Mouse (Mus musculus) spleen, postnatal 4 days (tissue): ENCODE results near the gene Nmnat2.
"Not testable (repeated sequence)": the region's sequence is repeated elsewhere in the genome, so short reads cannot be mapped to it uniquely, and the experiment has no call there.

ENCODE experiments used
- DNase-seq, 2 experiments: peaks; one replicate each; pipeline ENCODE4 v3.0.0; 2022; ENCODE audit warnings: low spot score in 2 of 2

The Nmnat2 gene

DNA sequence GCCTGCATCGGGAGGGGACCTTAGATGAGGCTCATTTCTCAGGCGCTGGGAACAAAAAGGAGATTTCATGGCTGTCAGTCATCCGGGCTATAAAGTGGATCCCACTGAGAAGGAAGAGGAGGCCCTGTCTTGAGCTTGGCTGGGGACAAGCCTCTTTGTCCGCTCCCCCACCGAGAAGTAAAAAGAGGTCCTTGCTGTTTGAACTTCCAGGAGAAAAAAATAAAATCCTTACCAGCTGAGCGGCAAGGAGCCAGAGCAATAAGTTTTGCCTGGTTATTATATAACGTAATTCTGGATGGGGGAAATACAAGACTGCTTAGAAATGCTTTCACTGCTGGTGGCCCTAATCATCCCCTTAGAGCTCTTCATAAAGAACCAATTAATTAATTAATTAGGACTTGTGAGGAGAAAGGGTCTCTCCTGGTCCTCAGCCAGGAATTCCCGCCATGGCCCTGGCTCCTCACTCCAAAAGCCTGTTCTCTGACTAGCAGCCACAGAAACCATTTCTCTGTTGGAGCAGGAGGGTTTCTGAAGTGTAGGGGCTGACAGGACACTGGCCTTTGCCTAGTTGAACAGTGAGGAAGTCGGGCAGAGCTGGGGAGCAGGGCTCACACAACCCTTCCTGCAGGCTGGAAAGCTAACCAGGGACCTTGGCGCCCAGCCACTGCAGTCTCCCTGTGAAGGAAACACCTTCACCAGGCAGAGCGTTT, 99.5 kb downstream of the Nmnat2 start:
- DNase-seq: no peak

DNA sequence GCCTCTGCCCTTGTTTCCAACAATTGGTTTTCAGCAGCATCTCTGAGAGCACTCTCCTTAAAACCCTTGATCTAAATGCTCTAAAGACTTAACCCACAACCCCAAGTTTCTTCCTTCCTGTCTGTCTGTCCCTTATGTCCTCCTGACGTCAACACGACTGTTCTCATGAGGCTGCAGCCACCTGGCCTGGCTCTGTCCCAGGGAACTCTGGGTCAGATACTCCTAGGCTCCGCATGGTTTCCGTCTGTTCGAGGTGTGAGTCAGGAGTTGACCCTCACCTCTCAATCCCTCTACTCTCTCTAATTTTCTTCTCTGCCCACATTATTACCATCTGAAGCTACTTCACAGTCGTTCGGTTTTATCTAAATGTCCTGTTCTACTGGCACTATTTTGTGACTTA, 103.5 kb downstream of the Nmnat2 start:
- no peak for DNase-seq

DNA sequence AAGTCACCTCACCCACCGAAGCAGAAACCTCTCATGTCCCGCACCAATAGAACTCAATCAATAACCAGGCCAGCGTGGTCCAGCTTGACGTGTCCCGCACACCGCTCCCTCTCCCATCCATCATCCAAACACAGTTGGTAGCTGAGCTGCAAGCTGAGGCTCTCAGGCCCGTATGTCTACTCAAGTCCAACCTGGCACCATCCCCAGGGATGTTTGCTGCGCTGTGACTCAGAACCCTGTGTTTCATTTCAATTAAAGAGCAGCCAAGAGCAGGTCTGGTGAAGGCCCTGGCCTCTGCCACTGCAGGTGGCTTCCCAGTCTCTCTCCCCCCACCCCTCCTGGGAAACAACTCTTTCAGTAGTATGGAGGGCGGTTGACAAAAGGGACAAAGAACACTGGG, 104.8 kb downstream of the Nmnat2 start:
- DNase-seq: no peak

DNA sequence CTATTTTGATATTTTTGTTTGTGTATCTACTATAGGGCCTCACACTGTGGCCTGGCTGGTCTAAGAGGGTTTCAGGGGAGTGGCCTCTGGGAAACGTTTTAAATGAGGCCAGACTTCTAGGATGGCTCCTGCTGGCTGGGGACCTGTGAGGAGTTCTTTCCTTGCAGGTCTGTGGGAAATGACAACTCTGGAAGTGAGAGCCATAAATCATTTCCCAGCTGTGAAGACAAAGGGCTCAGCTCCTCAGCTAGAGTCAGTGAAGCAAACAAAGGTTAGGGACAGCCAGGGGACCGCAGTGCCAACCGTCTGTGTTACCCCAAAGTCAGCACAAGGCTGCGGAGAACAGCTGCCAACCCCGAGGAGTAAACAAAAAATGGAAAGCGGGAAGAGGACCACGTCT, 107.8 kb downstream of the Nmnat2 start:
- no peak for DNase-seq

DNA sequence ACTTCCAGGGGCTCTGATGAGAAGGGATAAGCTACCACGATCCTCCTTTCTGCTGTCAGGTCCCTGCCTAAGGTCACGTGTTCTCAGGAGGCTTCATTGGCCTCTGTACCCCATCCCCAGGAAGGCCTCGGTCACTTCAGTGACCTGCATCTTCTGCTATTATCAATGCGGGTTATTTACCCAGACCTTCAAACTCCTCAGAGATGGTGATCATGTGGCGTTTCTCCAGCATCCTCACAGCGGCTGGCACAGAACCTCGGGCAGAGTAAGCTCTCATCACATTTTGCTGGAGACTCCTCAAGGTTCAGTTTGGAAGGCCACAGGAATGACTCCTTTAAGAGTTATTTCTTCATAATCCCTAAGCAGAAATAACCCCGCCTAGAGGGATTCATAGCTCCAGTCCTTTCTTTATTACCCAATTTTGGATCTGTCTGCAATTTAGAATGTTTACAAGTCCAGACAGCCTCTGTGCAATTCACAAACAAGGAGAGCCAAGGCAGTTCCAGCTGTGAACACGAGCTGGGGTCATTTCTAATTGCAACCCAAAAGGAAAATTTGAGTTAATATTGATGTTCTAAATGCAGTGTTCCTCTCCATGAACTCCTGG, 110.1 kb downstream of the Nmnat2 start:
- no peak for DNase-seq

DNA sequence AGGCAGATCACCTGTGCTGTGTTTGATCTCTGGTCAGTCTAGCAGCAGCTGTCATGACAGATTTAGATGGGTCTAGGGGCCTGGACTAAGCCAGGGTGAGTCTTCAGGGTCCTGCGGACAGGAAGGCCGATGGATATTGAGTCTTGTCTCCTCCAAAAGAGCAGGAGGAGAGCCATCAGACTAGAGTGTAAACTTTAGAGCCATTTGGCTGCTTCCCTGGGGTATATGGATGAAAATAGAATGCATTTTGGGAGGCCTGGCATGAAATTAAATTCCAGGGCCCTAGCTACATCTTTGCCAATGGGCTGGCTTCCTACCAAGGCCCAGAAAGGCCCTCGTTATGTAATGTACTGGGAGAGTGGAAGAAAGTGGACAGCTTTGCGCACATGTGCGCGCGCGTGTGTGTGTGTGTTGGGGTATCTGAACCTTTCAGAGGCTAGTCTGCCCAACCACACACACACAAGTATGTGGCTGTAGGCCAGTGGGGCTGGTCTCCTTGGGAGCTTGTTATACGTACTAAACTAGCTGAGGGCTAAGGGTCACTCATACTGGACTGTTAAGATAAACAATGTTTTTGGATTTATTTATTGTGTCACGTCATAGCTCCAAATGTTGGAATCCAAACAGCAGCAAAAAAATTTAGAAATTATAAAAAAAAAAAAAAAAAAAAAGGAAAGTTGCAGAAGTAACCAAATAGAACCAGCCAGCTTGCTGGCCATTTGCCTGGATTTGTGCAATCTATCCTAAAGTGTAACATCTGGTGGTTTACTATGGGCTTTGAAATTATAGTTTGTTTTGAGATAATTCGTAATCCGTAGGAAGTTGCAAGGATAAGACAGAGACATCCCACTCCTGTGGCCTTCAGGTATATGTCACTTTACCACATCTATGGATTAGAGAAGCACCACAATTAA, 110.9 kb downstream of the Nmnat2 start:
- no peak for DNase-seq

DNA sequence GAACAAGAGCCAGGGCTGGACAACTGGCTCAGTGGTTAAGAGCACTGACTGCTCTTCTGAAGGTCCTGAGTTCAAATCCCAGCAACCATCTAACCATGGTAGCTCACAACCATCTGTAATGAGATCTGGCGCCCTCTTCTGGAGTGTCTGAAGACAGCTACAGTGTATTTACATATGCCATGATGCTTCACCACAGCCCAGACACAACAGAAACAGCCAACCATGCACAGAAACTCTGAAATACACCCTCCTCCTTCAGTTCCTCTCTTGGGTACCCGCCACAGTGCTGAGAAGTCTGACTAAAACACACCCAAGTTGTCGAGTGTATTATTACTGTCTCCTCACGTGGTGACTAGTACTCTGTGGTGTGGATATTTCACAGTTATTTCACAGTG, 111.6 kb downstream of the Nmnat2 start:
- DNase-seq: no peak

DNA sequence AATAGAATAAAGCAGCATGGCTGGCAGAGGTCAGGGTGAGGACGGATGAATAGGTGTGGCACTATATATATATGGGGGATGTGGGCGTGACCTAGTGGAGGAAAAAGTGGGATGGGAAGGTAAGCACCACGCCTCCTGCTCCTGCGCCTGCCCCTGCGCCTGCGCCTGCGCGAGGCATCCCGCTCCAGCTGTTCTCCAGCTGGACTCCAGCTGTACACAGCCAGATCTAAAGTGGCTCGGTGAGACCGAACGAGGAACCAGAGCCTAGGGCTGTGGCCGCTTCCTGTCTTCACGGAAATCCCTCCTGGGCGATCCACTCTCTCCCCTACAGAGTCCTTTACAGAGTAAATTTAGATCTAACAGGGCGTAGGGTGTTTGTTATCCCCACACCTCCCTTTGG, 116.8 kb downstream of the Nmnat2 start:
- no peak for DNase-seq

DNA sequence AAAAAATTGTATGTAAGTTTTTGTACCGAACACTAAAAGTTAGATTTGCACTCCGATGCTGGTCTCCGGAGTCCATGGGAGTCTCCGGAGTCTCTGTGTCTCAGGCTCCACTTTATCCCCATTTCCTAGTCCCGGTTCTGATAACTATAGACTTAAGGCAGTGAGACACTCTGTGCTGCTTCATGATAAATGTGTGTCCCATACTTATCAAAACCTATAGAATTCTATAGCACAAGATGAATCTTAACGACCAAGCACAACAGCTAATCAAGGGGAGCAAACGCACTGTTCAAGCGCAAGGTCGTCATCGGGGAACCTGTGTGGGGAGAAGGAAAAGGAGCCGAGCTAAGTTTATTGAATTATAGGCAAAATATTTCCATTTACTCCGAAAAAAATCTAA, 117.2 kb downstream of the Nmnat2 start:
- no peak for DNase-seq

DNA sequence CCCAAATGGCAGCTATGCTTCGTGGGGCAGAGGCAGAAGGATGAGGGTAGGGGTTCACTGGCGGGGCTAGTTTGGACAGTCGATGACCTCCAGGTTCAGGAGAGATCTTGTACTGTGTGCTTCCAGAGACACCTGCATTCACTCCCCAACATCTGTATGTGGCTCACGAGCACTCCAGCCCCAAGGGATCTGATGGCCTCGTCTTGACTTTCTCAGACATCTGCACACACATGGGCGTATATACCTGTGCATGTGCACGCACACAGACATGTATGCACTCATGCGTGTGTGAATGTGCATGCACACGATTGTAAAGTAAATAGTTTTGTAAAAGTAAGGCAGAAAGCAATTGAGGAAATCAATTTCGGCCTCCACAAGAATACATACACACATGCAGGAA, 117.9 kb downstream of the Nmnat2 start:
- DNase-seq: no peak

DNA sequence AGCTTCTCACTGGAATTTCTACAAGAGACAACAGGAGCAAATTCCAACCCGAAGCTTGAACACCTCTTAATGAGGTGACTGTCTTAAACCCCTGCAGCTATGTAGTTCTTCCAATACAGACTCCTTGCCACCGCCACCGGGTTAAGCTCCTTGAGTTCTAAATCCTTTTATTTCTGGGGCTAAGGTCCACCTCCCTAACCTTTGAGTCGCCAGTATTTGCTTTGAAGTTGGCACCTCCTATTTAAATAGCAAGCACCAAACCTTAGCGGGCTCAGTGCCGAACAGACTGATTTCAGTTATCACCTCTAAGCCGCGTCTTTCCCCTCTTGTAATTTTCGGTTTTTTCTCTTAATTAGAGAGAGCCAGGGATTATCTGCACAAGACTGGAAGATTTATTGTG, 118.6 kb downstream of the Nmnat2 start:
- DNase-seq: no peak

DNA sequence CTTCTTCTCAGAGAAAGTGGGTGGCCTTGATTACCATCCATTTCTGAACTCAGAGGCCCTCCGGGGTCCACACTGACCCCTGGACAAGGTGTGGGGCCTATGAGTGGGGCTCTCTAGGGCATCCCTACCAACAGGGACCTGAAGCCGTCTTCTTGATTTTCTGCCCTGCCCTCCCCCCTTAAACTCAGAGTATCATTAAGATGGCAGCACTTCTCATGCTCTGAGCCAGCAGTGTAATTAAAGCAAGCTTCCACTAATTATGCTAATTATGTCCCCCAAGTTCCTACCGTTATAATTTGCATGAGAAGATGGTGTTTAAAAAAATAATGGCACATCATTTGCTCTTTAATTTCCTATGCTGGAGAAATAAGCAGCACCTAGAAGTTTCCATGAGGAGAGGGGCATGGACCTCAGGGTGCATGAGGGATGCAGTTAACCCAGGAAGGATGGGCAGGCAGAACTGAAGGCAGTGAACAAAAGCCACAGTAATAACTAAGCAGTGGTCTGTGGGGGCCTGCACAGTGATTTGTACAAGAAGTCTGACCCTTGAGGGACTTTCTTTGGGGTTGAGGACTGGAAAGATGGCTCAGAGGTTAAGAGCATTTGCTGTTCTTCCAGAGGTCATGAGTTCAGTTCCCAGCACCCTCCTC, 120.4 kb downstream of the Nmnat2 start:
- no peak for DNase-seq

DNA sequence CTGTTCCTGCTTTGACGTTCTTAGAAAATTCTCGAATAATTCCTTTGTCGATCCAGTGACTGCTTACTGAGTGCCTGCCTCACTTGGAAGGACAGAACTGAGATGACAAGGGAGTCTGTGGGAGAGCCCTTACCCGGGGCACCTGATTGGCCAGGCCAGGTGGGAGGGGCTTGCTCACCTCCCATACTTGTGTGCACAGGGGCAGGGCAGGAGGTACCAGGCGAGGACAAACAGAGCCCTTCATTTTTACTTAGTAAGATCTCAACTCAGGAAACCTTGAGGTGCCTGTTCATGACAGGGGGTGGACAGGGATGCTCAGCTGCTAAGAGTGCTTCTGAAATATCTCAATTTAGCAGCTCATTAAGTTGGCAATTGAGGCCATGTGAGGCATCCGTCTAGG, 121.2 kb downstream of the Nmnat2 start:
- DNase-seq: no peak

DNA sequence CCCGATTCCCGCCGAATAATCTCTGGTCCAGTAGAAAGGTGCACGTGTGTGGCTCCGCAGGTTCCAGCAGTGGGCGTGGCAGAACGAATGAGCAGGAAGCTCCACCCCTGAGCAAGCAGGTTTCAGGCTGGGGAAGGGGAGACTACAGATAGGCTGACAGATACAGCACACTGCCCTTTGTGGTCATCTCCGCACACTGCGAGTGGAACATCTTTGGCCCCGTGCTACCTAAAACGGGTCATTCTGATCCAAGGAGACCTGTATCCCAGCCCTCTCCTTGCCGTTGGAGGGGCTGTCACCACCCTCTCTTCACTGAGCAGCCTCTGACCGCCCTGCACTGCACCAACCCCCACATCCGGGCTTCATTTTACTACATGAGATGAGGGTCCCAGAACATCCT, 128.4 kb downstream of the Nmnat2 start:
- not testable (repeated sequence) for DNase-seq

DNA sequence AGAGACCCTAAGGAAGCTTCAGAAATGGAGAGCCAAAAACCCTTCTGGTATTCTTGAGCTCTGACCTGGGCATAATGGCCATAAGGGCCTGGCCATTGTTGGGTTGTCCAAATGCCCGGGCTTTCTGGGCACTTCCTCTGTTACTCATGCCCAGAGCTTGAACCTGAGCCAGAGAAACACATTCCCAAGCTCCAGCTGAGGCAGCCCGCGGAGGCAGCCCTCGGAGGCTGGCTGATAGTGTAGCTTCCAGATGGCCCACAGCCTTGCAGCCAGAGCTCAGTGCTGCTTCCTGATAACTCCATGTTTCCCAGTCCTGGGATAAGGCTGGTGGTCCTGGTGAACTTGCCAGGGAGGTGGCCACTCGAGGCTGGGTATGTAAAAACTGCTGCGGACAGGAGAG, 129.4 kb downstream of the Nmnat2 start:
- DNase-seq: no peak

DNA sequence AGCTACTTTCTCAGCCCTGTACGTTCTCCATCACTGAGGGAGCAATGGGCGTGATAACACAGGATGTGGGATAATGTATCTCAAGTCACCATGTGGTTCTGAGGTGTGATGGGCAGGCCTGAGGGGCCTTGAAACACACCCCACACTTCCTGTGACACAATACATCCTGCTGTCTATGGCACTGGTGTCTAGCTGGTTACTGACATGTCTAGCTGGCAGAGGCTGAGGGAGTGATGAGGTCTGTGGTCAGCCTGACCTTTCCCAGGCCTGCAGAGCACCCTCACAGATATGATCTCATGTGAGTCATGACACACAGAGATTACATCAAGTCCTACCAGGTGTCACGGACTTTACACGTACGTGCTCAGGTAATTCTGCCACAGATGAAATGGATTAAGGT, 130.4 kb downstream of the Nmnat2 start:
- no peak for DNase-seq

DNA sequence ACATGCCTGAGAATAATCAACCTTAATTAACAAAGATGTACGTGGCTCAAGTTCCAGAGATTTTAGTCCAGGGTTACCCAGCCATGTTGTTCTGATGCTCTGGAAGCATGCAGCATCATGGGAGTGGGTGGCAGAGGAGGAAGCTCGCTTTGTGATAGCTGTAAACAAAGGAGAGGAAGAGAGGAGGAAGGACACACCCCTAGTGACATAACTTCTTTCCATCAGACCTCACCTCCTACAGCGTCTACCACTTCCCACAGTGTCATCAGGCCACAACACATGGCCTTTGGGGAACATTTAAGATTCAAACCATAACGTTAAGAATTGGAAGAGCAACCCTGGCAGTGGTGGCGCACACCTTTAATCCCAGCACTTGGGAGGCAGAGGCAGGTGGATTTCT, 133.0 kb downstream of the Nmnat2 start:
- no peak for DNase-seq

DNA sequence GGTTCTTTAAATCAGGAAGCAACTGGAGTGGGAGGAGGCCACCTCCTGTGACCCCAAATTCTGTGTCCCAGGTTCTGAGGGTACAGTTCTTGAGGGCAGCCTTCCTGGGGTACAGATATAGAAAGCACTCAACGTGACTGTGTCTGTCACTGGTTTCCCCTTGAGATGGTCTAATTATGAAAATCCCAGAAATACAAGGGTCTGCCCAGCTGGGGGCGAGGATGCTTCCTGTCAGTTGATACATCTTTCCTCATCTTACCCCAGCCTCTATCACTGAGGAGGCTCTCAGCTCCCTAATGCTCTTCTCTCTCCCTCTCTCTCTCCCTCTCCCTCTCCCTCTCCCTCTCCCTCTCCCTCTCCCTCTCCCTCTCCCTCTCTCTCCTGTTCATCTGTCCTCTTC, 135.3 kb downstream of the Nmnat2 start:
- no peak for DNase-seq

DNA sequence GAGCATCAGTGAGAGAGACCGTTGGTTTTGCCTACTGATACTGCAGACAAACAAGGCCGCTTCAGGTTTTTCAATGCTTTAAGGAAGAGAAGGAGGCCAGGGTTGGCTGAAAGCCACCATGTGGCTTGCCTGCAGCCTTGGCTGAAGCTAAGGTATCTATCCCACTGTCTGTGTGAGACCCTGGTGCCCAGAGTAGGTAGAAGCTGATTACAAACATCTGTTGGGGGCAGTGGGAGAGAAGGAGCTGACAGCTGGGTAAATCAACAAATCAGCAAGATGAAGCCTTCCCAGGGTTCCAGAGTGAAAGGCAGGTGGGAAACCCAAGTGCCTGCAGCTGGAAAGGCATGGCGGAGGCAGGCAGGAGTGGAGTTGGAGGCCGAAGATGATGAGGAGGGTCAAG, 136.0 kb downstream of the Nmnat2 start:
- DNase-seq: no peak

DNA sequence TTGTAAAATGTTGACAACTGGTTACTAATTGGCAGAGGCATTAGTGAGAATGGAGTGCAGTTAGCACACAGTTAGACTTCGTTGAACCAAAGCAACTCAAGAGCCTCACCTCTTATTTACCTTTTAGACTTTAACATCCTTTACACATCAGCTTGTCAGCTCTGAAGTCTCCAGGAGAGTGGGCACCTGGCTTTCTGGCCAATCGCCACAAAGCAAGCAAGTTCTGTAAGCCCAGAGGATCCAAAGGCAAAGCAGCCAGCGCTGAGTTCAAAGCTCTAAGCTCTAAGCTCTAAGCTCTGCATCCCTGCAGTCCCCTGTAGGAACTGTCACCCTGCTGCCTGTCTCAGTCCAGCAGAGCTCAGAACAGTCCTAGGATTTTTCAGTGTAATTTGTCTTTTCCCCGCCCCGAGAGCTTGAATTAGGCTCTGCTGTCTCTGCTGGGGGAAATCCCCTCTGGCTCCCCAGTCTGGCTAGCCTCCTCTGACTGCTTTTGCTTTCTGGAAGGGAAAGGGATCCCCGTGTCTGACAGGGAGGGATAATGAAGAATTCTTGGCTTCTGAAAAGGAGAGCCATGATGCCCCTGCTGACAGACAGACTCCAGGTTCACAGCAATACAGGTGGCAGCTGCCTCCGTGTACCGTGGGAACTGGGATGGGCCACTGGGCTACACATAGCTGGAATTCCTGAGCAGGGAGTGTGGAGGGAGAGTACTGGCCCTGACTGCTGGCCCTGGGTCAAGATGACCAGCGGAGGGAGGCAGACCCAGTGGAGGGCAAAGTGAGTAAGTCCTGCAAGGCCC, 136.8 kb downstream of the Nmnat2 start:
- DNase-seq: no peak

DNA sequence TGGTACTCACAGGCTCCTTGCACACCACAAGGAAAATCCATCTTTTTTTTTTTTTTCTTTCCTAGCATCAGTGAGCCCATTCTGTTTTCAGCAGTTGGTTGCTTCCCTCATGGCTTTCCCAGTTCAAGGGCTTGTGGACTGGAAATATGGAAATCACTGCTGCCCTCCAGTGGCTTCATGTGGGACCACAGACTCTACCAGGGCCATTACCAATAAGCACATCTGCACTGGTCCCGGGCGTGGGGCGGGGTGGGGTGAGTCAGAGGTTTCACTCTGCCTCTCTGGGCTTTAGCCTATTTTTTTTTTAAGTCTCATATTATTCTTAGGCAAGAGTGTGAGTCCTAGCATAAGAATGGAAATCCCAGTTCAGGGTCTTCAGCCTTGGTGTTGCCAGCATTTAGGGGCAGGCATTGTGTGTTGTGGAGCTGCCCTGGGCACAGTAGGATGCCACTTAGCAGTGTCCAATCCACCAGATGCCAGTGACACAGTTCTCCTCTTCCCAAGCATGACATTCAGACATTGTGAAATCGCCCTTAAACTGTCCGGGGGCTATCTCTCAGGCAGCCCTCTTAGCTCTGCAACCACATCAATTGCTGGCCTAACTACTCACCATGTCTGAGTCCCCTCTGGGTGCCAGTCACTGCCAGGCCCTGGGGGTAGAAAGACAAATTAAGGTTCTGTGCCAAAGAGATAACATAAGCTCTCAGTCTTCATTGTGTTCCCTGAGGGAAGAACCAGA, 137.6 kb downstream of the Nmnat2 start:
- peak; percentile 46 to 70 for DNase-seq
